Mouse (Mus musculus) liver, postnatal 0 days (tissue): ENCODE measurements around the gene Znhit2.

Experiments used
- CTCF ChIP-seq: sonication (generic); IDR thresholded peaks from 2 replicates; pipeline ENCODE4 v1.5.1; 2016; ENCODE audit warnings: antibody characterized with exemption, low read depth
- EP300 ChIP-seq: IDR thresholded peaks from 2 replicates; pipeline ENCODE4 v1.6.1; 2016; ENCODE audit warnings: antibody characterized with exemption, low read depth, mild to moderate bottlenecking

GRCm38 (mm10) chr19:6052516-6052915 is 8.5 kb upstream of the Znhit2 start:
- TF ChIP-seq CTCF: no peak
- no peak for TF ChIP-seq EP300
